Mouse (Mus musculus): ENCODE data around the gene Zfyve16.

GRCm38 (mm10) chr13:92529828-92530720 lies 594 bp downstream of the Zfyve16 start:
- TF ChIP-seq POLR2A (IDR thresholded peaks at IDR 0.05; ENCODE audit: low read depth, low read length) (no peak), CTCF (conservative IDR thresholded peaks at IDR 0.05; ENCODE audit: insufficient read depth, insufficient read length, low read depth, low read length) (no peak)

All from kidney, adult 2 months (tissue).